Mouse (Mus musculus): Measurements from ENCODE around the gene Rnf220.

Rnf220 gene

DNA sequence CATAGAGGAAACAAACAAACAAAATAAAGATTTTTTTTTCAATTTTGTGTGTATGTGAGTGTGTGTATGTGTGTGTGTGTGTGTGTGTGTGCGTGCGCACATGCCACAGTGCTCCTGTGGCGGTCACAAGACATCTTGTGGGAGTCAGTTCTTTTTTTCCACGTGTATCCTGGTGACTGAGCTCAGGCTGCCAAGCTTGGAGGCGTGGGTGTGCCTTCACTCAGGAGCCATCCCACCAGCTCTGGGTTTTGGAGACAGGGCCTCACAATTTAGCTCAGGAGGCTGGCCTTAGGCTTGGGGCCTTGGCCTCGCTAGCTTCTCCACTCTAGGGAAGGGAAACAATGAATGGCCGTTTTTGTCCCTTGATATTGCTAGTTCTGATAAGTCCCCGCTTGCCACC, 272.7 kb downstream of the Rnf220 start:
- DNase-seq (ENCODE audit: low read depth, low spot score), result no peak

DNA sequence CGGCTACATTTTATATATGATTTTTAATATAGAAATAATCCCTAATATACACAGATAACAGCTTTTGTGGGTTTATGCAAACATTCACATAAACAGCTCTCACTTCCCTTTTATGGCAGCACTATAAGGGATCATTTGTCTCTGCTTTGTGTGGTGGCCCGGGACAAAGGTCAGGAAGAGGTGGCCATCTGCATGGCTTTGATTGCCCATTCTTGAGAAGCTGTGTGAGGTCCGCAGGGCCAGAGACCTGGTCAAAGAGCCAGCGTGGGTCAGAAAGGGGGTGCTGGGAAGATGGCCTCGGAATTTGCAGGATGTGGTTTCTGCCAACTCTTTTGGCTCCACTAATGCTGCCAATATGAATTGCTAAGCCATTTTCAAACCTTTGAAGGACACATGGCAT, 273.9 kb downstream of the Rnf220 start:
- no peak for DNase-seq (ENCODE audit: low read depth, low spot score)

DNA sequence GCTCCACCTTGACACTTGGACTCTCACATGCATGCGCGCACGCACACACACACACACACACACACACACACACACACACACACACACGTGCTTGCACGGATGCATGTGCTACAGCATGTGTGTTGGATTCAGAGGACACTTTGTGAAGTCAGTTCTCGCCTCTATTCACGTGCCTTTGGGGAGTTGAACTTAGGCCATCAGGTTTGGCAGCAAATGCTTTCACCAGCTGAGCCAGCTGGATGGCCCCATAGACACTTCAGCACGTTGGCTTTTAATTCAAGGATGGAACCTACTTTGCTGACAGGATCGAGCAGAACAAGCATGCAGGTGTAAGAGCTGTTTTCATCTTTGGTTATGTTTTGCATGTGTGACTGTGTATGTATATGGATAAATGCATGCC, 275.0 kb downstream of the Rnf220 start:
- DNase-seq (ENCODE audit: low read depth, low spot score), result no peak

Data from brain, embryonic 18.5 days (tissue).